Mouse (Mus musculus): ENCODE measurements around the gene March4. TPM values are rescaled to one million over a fixed set of nuclear protein-coding genes. Genes with fewer than 3 reads are reported as not detected.

The March4 gene
- polyA plus RNA-seq, 1 experiment: 0.37 TPM

DNA sequence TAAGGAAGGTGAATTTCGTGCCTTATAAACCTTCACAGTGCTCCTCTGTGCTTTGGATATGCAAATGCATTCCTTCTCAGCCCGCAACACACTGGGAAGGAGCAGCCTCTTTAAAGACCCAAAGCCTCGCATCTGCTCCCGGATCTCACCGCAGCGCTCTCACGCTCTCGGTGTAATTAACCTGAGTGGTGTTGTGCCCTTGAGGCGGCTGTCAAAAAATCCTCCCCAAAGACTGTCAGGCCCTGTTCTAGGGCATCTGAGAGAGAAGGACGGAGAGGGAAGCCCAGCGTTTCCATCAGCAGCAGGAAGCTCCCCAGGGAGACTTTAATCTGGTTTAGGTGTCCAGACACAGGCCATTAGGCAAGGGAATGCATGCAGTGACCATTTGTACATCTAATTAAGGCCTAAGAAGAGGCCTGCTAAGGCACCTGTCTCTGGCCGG, 40.8 kb upstream of the March4 start:
- 32% methylated on average over 12 of the region's 12 CpGs for WGBS
- peaks cover 4% of the 10 kb centered on the region; the same call in 1 of the 2 replicates for H3K27me3 ChIP-seq (ENCODE audit: control insufficient read depth, insufficient read depth, low read length)
- TF ChIP-seq POLR2A (IDR thresholded peaks at IDR 0.05; ENCODE audit: low read depth, low read length) (no peak), CTCF (IDR thresholded peaks at IDR 0.05; ENCODE audit: extremely low read depth, insufficient read length, insufficient replicate concordance, low read depth, low read length) (no peak)
- no peaks in the 10 kb centered on the region for H3K36me3 ChIP-seq (ENCODE audit: control insufficient read depth, insufficient read depth, low read length)
- H3K4me3 ChIP-seq (ENCODE audit: low read depth, low read length): no peak overlapping the region
- no peak overlapping the region for H3K27ac ChIP-seq (ENCODE audit: insufficient read depth, low read depth, low read length)
- H3K4me1 ChIP-seq (ENCODE audit: control insufficient read depth, insufficient read depth, insufficient read length, low read length): no peaks in the 10 kb centered on the region

DNA sequence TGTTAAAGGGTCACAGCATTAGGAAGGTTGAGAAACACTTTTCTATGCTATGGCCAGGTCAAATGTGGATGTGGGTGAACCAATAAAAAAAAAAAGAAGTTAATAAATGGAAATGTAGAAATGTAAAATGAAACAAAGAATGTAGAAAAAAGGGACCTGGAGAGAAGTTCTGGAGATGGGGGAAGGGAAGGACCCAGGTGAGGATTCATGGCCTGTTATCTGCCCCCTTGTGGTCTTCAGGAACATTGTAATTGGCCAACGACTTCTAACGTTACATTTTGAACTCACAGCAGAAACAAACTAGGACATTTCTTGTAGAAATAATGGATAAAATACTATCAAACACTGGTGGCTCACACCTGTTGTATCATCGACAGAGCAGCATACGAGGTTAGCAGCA, 38.4 kb upstream of the March4 start:
- Histone ChIP-seq H3K36me3 (ENCODE audit: control insufficient read depth, insufficient read depth, low read length) (no peaks in the 10 kb centered on the region), H3K27me3 (ENCODE audit: control insufficient read depth, insufficient read depth, low read length) (peaks cover 4% of the 10 kb centered on the region; the same call in 1 of the 2 replicates), H3K4me3 (ENCODE audit: low read depth, low read length) (no peak overlapping the region), H3K27ac (ENCODE audit: insufficient read depth, low read depth, low read length) (no peak overlapping the region), H3K4me1 (ENCODE audit: control insufficient read depth, insufficient read depth, insufficient read length, low read length) (no peaks in the 10 kb centered on the region)
- TF ChIP-seq POLR2A (IDR thresholded peaks at IDR 0.05; ENCODE audit: low read depth, low read length): no peak
- no peak for TF ChIP-seq CTCF (IDR thresholded peaks at IDR 0.05; ENCODE audit: extremely low read depth, insufficient read length, insufficient replicate concordance, low read depth, low read length)
- 34% methylated on average over 4 of the region's 4 CpGs for WGBS

DNA sequence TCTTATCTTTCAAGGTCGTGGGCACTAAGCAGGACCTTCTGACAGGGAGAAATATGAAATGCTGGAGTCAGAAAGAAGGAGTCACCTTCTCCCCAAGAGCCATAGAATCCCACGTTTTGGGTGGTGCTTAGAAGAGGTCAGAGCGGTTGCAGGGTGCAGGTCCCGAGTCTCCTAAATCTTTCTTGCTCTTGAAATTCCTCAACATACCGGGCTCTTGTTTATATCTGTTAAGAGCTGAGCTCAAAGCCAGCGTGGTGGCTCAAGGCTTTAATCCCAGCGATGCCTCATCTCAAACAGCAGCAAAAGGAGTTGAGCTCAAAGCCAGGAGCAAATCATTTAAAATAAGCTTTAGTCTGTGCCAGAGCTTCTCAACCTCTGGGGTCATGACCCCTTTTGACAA, 37.9 kb upstream of the March4 start:
- Histone ChIP-seq H3K36me3 (ENCODE audit: control insufficient read depth, insufficient read depth, low read length) (no peaks in the 10 kb centered on the region), H3K4me3 (ENCODE audit: low read depth, low read length) (no peak overlapping the region), H3K27me3 (ENCODE audit: control insufficient read depth, insufficient read depth, low read length) (peaks cover 4% of the 10 kb centered on the region; the same call in 1 of the 2 replicates), H3K27ac (ENCODE audit: insufficient read depth, low read depth, low read length) (no peak overlapping the region), H3K4me1 (ENCODE audit: control insufficient read depth, insufficient read depth, insufficient read length, low read length) (no peaks in the 10 kb centered on the region)
- 41% methylated on average over 7 of the region's 7 CpGs for WGBS
- TF ChIP-seq POLR2A (IDR thresholded peaks at IDR 0.05; ENCODE audit: low read depth, low read length): no peak
- TF ChIP-seq CTCF (IDR thresholded peaks at IDR 0.05; ENCODE audit: extremely low read depth, insufficient read length, insufficient replicate concordance, low read depth, low read length): no peak

DNA sequence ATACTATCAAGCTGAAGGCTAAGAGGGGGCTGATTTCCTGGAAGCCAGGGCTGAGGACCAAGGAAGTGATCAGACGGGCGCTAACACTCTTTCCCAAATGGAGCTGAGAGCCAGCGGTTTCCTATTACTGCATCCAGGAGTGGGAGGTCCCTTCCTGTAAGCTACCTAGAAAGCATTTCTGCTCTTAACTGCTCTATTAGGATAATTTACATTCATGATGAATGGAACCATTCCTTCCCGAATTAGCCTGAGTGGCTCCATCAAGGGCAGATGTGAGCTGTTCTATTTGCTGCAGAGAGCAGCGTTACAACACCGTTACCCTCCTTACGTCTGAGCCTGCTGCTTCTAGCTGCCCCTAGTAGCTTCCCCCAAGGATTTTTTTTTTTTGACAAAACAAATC, 37.3 kb upstream of the March4 start:
- no peaks in the 10 kb centered on the region for H3K4me1 ChIP-seq (ENCODE audit: control insufficient read depth, insufficient read depth, insufficient read length, low read length)
- TF ChIP-seq CTCF (IDR thresholded peaks at IDR 0.05; ENCODE audit: extremely low read depth, insufficient read length, insufficient replicate concordance, low read depth, low read length): no peak
- TF ChIP-seq POLR2A (IDR thresholded peaks at IDR 0.05; ENCODE audit: low read depth, low read length): no peak
- no peak overlapping the region for H3K4me3 ChIP-seq (ENCODE audit: low read depth, low read length)
- no peak overlapping the region for H3K27ac ChIP-seq (ENCODE audit: insufficient read depth, low read depth, low read length)
- peaks cover 4% of the 10 kb centered on the region; the same call in 1 of the 2 replicates for H3K27me3 ChIP-seq (ENCODE audit: control insufficient read depth, insufficient read depth, low read length)
- no peaks in the 10 kb centered on the region for H3K36me3 ChIP-seq (ENCODE audit: control insufficient read depth, insufficient read depth, low read length)
- 67% methylated on average over 7 of the region's 7 CpGs for WGBS

DNA sequence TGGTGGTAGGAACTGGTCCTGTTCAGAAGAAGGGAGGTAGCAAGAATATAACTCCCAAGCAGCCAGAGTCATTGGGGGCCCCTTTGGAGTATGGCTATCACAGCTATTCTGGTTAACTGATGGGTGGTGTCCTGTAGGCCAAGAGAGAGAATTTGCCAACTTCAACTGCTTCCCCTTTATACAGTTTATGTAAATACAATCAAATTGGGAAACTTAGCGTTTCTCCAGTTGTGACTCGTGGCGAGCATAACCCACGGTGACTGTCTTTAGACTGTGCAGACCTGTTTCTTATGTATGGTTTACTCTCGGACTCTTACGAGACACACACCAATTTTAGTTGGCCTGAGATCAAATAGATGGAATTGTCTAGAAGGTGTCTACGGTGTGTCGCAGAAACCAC, 32.0 kb upstream of the March4 start:
- Histone ChIP-seq H3K36me3 (ENCODE audit: control insufficient read depth, insufficient read depth, low read length) (no peaks in the 10 kb centered on the region), H3K4me1 (ENCODE audit: control insufficient read depth, insufficient read depth, insufficient read length, low read length) (no peaks in the 10 kb centered on the region), H3K27me3 (ENCODE audit: control insufficient read depth, insufficient read depth, low read length) (no peaks in the 10 kb centered on the region), H3K27ac (ENCODE audit: insufficient read depth, low read depth, low read length) (no peak overlapping the region), H3K4me3 (ENCODE audit: low read depth, low read length) (no peak overlapping the region)
- TF ChIP-seq CTCF (IDR thresholded peaks at IDR 0.05; ENCODE audit: extremely low read depth, insufficient read length, insufficient replicate concordance, low read depth, low read length): no peak
- TF ChIP-seq POLR2A (IDR thresholded peaks at IDR 0.05; ENCODE audit: low read depth, low read length): no peak
- WGBS: 81% methylated on average over 8 of the region's 8 CpGs

DNA sequence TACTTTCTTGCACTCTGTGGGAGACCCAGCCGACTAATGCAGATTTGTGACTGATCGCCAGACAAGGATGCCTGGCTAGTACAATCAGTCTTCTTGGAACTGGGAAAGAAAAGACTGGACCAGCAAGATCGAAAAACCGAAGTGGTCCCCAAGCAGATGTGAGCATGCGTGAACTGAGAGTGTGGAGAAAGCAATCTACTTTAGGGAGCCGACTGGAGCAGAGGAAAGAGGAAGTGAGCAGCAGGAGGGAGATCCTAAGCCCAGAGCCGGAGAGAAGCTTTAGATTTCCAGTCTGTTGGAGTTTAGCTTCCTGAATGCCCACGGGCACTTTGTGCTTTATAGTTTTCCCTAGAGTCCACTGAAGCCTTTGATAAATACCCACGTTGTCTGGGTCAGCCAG, 30.3 kb upstream of the March4 start:
- Histone ChIP-seq H3K4me1 (ENCODE audit: control insufficient read depth, insufficient read depth, insufficient read length, low read length) (no peaks in the 10 kb centered on the region), H3K27me3 (ENCODE audit: control insufficient read depth, insufficient read depth, low read length) (no peaks in the 10 kb centered on the region), H3K36me3 (ENCODE audit: control insufficient read depth, insufficient read depth, low read length) (no peaks in the 10 kb centered on the region), H3K27ac (ENCODE audit: insufficient read depth, low read depth, low read length) (no peak overlapping the region), H3K4me3 (ENCODE audit: low read depth, low read length) (no peak overlapping the region)
- TF ChIP-seq CTCF (IDR thresholded peaks at IDR 0.05; ENCODE audit: extremely low read depth, insufficient read length, insufficient replicate concordance, low read depth, low read length): no peak
- no peak for TF ChIP-seq POLR2A (IDR thresholded peaks at IDR 0.05; ENCODE audit: low read depth, low read length)
- 47% methylated on average over 9 of the region's 9 CpGs for WGBS

DNA sequence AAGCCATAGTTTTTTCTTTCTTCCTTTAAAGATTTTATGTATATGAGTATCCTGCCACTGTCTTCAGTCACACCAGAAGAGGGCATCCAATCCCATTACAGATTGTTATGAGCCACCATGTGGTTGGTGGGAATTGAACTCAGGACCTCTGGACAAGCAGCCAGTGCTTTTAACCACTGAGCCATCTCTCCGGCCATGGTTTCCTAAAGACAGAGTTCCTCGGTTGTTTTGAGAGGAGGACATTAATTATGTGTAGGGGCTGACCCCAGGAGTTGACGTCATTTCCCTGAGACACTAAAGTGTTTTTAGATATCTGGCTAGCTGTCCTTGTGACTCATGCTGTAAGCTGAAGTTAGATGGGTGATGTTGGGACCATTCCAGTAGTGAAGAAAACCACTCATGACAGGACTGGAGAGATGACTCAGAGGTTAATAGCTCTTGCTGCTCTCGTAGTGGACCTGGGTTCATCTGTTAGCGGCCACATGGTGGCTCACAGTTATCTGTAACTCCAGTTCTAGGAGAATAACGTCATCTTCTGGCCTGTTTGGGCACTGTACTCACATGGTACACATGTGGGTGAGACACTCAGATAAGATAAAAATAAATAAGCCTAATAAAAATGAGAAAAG, 27.7 kb upstream of the March4 start:
- WGBS: 48% methylated on average over 6 of the region's 6 CpGs
- H3K36me3 ChIP-seq (ENCODE audit: control insufficient read depth, insufficient read depth, low read length): no peaks in the 10 kb centered on the region
- no peak overlapping the region for H3K4me3 ChIP-seq (ENCODE audit: low read depth, low read length)
- H3K27ac ChIP-seq (ENCODE audit: insufficient read depth, low read depth, low read length): no peak overlapping the region
- no peaks in the 10 kb centered on the region for H3K27me3 ChIP-seq (ENCODE audit: control insufficient read depth, insufficient read depth, low read length)
- no peaks in the 10 kb centered on the region for H3K4me1 ChIP-seq (ENCODE audit: control insufficient read depth, insufficient read depth, insufficient read length, low read length)
- TF ChIP-seq CTCF (IDR thresholded peaks at IDR 0.05; ENCODE audit: extremely low read depth, insufficient read length, insufficient replicate concordance, low read depth, low read length) (no peak), POLR2A (IDR thresholded peaks at IDR 0.05; ENCODE audit: low read depth, low read length) (no peak)

Measured in small intestine, adult 2 months (tissue).